Mouse (Mus musculus) ES-Bruce4 (cell line): ENCODE data around the gene Sec14l2. TPM values are rescaled to one million over a fixed set of nuclear protein-coding genes. Genes with fewer than 3 reads are reported as not detected.
"Not testable (repeated sequence)": the region's sequence is repeated elsewhere in the genome, so short reads cannot be mapped to it uniquely, and the experiment has no call there.

Experiments
- H3K27ac ChIP-seq: 2 replicates; pipeline ENCODE4 v1.5.1; 2012; ENCODE audit warnings: low read length, inconsistent platforms; ENCODE audit not compliant: insufficient read depth
- H3K27me3 ChIP-seq: 2 replicates; pipeline ENCODE4 v1.6.1; 2012; ENCODE audit warnings: mild to moderate bottlenecking, low read length, inconsistent platforms; ENCODE audit not compliant: control insufficient read depth, poor library complexity, insufficient read depth, severe bottlenecking
- H3K36me3 ChIP-seq: 2 replicates; pipeline ENCODE4 v1.6.1; 2012; ENCODE audit warnings: inconsistent platforms, mild to moderate bottlenecking, low read length, moderate library complexity; ENCODE audit not compliant: control insufficient read depth, poor library complexity, insufficient read depth, severe bottlenecking
- H3K4me1 ChIP-seq: one replicate; pipeline ENCODE4 v1.8.1; 2011; ENCODE audit warnings: low read length; ENCODE audit not compliant: control insufficient read depth, insufficient read depth
- H3K4me3 ChIP-seq: 2 replicates; pipeline ENCODE4 v1.5.1; 2011; ENCODE audit warnings: low read depth, mild to moderate bottlenecking, low read length
- H3K9ac ChIP-seq: 2 replicates; pipeline ENCODE4 v1.6.1; 2012; ENCODE audit warnings: low read depth, mild to moderate bottlenecking, inconsistent platforms; ENCODE audit not compliant: poor library complexity, severe bottlenecking
- H3K9me3 ChIP-seq: replicated peaks from 2 replicates; pipeline ENCODE4 v1.6.1; 2012; ENCODE audit warnings: mild to moderate bottlenecking, low read length, inconsistent platforms; ENCODE audit not compliant: control insufficient read depth, poor library complexity, insufficient read depth, severe bottlenecking
- CTCF ChIP-seq: IDR thresholded peaks from one replicate; pipeline ENCODE4 v1.8.1; 2011; ENCODE audit warnings: low read depth, low read length
- EP300 ChIP-seq: IDR thresholded peaks from 2 replicates; pipeline ENCODE4 v1.6.1; 2011; ENCODE audit warnings: low read depth, low read length; ENCODE audit not compliant: insufficient read depth
- POLR2A ChIP-seq: IDR thresholded peaks from one replicate; pipeline ENCODE4 v1.8.1; 2011; ENCODE audit warnings: low read length; ENCODE audit not compliant: insufficient read depth
- polyA plus RNA-seq: library from polyadenylated mRNA; stranded (reverse); fragments of >200 nt; gene quantifications from 2 replicates; pipeline ENCODE4 v1.2.4, GENCODE M21; 2011; ENCODE audit warnings: low read depth; ENCODE audit not compliant: missing spikeins, insufficient read depth, insufficient read length

The Sec14l2 gene
- polyA plus RNA-seq, 1 experiment: 5.4 TPM

DNA sequence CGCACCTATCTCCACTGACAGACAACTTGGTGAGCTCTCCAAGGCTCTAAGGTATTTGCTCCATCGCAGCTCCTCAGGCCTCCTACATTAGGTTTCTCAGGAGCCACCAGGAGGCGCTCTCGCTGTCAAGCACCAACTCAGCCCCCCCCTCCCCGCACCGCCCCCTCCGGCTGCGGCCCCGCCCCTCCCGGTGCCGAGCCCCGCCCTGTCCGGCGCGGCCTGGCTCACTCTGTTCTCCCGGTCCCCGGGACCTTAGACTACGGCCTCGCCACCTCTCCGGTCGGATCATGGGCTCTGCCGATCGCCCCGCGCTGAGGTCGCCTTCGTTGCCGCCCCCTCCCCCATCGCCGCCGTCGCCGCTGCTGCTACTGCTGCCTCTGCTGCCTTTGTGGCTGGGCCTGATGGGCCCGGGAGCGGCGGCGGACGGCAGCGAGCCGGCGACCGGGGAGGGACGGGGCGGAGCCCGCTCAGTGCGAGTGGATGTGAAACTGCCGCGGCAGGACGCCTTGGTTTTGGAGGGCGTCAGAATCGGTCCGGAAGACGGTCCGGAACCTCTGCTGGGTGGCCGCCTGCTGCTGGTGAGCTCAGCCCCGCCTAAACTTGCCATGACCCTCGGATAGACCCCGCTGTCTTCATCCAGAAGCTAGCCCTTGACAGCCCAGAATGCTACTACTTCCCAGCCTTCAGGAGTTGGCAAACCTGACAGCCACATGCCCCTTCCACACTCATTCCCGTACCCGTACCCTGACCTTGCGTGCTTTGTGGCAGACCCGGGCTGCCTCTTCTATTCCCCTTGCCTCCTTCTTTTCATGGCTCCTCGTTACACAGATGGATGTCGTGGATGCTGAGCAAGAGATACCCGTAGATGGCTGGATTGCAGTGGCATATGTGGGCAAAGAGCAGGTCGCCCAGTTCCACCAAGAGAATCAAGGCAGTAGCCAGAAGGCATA lies 12.0 kb upstream of the Sec14l2 start, which contains the start of gene Rnf215:
Rnf215 (plus strand) TSS at position 217 of the 950 bp plus-strand sequence.
- Histone ChIP-seq H3K9ac (peak within 1 kb of the TSS; percentile 78), H3K4me3 (peak within 1 kb of the TSS; percentile 91), H3K9me3 (no peaks in the 10 kb centered on the region), H3K4me1 (peaks cover 2% of the 10 kb centered on the region), H3K27me3 (no peaks in the 10 kb centered on the region), H3K27ac (no peak within 1 kb of the TSS), H3K36me3 (no peaks in the 10 kb centered on the region)
- TF ChIP-seq EP300: no peak
- peak; percentile 44 for TF ChIP-seq CTCF

DNA sequence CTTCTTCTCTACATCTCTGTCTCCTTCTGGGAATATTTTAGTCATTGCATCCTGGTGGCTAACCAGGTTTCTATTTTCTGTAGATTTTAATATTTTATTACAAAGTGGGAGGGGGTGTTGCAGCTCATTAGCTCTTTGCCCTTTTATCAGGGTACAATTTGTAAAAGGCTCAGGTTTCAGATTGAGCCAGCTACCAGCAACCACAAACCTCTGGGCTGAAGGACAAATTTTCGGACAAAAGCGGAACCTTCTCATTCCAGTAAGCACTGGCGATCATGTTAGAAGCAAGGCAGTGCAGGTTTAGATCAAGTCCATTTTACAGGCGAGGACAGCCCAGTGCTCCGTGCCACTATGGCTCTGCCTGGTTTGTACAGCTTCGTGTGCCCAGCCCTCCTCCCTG lies 11.2 kb upstream of the Sec14l2 start:
- Histone ChIP-seq H3K9ac (no peak overlapping the region), H3K27ac (no peak overlapping the region), H3K27me3 (no peaks in the 10 kb centered on the region)

DNA sequence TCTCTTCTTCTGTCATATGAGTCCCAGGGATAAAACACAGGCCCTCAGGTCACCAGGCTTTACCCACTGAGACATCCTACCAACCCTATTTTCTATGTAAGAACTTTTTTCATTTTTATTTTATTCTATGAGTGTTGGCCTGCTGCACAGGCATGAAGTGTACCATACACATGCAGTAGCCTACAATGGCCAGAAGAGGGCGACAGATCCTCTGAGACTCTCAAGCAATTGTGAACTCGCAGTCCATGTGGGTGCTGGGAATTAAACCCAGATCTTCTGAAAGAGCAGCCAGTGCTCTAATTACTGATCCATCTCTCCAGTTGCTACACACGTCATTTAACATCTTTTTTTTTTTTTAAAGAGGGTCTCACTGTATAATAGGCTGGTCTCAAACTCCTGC lies 10.2 kb upstream of the Sec14l2 start:
- Histone ChIP-seq H3K9ac (no peak overlapping the region), H3K27ac (no peak overlapping the region), H3K36me3 (no peaks in the 10 kb centered on the region), H3K9me3 (no peaks in the 10 kb centered on the region), H3K27me3 (no peaks in the 10 kb centered on the region), H3K4me3 (no peak overlapping the region), H3K4me1 (peaks cover 2% of the 10 kb centered on the region)
- TF ChIP-seq EP300 (no peak), CTCF (peak; percentile 79), POLR2A (no peak)

More for the DNA sequence above, 11.2 kb upstream of the Sec14l2 start:
- Histone ChIP-seq H3K36me3 (no peaks in the 10 kb centered on the region), H3K4me1 (peaks cover 2% of the 10 kb centered on the region), H3K9me3 (no peaks in the 10 kb centered on the region), H3K4me3 (no peak overlapping the region)
- TF ChIP-seq EP300 (no peak), CTCF (no peak), POLR2A (no peak)

DNA sequence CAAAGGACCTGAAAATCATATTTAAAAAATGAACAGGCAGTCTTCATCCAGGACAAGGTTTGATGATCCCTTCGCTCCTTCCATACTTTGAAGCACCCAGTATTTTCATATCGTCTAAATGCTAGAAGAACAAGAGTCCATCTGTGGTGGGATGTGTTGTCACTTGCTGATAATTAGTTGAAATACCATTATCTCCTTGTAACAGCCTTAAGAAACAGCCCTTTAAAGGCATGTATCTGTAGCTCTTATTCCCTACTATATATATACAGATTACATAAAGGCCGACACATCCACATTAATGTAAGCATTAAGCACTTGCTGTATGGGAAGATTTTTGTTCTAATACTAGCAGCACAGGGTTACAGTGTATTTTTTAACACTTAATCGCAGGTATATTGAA lies 5.2 kb upstream of the Sec14l2 start:
- H3K36me3 ChIP-seq, H3K9ac ChIP-seq, H3K27ac ChIP-seq, H3K27me3 ChIP-seq, H3K4me3 ChIP-seq, H3K9me3 ChIP-seq, H3K4me1 ChIP-seq: not testable (repeated sequence)

GRCm38 (mm10) chr11:4127059-4127458 lies 3.8 kb upstream of the Sec14l2 start:
- no peaks in the 10 kb centered on the region for H3K27me3 ChIP-seq
- no peak overlapping the region for H3K27ac ChIP-seq
- H3K4me1 ChIP-seq: peaks cover 2% of the 10 kb centered on the region
- H3K9ac ChIP-seq: no peak overlapping the region
- TF ChIP-seq EP300 (no peak), CTCF (peak; percentile 1)
- H3K4me3 ChIP-seq: no peak overlapping the region
- H3K9me3 ChIP-seq: no peaks in the 10 kb centered on the region
- H3K36me3 ChIP-seq: no peaks in the 10 kb centered on the region

DNA sequence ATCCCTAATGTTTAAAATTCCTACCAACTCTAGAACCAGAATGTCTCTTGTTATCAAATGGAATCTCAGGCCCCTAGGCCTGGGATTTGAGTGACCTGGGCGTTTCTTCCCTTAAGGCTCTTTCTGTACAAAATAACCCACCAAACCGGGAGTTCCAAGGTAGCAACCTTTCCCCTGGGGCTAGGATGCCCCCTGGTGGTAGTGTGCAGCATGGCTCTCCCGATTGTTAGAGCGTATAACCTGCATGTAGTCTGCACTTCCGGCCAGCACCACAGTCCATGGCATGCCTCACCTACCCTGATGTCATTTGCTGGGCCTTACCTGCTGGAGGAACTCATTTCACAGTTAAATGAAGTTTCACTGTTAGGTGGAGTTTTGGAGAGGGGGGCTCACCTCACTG lies 707 bp upstream of the Sec14l2 start:
- H3K4me3 ChIP-seq: no peak overlapping the region

More for the DNA sequence above, 707 bp upstream of the Sec14l2 start:
- no peak overlapping the region for H3K27ac ChIP-seq
- 0 out of 2 replicates have a peak overlapping the region, but pooled peaks have one; percentile 65 for H3K9ac ChIP-seq
- H3K9me3 ChIP-seq: no peaks in the 10 kb centered on the region
- H3K4me1 ChIP-seq: no peaks in the 10 kb centered on the region
- no peaks in the 10 kb centered on the region for H3K36me3 ChIP-seq
- TF ChIP-seq CTCF: peak; percentile 89
- no peak for TF ChIP-seq POLR2A
- no peaks in the 10 kb centered on the region for H3K27me3 ChIP-seq
